Mouse (Mus musculus) olfactory bulb, adult 2 months (tissue): ENCODE measurements around the gene Dgcr8.

Source experiments
- CTCF ChIP-seq: fragments of 200-500 bp; IDR thresholded peaks from 2 replicates; pipeline ENCODE4 v1.5.1; 2012; ENCODE audit warnings: low read depth, mild to moderate bottlenecking, low read length, moderate library complexity; ENCODE audit not compliant: insufficient read depth
- POLR2A ChIP-seq: fragments of 200-500 bp; IDR thresholded peaks from 2 replicates; pipeline ENCODE4 v1.6.1; 2012; ENCODE audit warnings: mild to moderate bottlenecking, low read depth, low read length, moderate library complexity; ENCODE audit not compliant: insufficient read depth

DNA sequence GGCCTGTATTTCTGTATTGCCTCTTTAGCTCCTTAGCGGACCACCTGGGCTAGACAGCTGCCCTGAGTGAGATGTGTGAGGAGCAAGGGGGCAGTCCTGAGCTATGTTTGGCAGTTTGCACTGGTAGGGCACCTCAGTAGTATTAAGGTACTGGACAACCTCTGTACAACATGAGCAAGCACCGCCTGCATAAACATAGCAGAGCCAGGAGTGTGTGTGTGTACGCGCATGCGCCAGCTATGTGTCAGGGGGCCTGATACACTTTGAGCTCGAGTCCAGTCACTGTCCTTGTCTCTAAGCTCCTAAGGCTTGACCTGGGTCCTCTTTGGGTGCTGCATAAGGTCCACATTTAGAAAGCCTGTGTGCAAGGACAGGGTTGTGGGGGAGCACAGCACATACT lies 58.4 kb downstream of the Dgcr8 start:
- no peak for TF ChIP-seq POLR2A
- TF ChIP-seq CTCF: no peak
